Mouse (Mus musculus) erythroblast, embryonic 14.5 days (primary cell): ENCODE measurements around the gene Art3. TPM values are rescaled to one million over a fixed set of nuclear protein-coding genes. Genes with fewer than 3 reads are reported as not detected.
A peak's percentile ranks its signal among the peaks of the same experiment; 100 is the strongest.

ENCODE experiments used
- H3K27me3 ChIP-seq: 2 replicates; pipeline ENCODE4 v1.6.1; 2012; ENCODE audit warnings: inconsistent platforms; ENCODE audit not compliant: control insufficient read depth
- H3K36me3 ChIP-seq: 2 replicates; pipeline ENCODE4 v1.6.1; 2012; ENCODE audit warnings: mild to moderate bottlenecking, inconsistent platforms; ENCODE audit not compliant: control insufficient read depth
- H3K4me1 ChIP-seq: 2 replicates; pipeline ENCODE4 v1.6.1; 2012; ENCODE audit warnings: inconsistent platforms; ENCODE audit not compliant: control insufficient read depth
- H3K4me3 ChIP-seq: replicated peaks from 2 replicates; pipeline ENCODE3; 2012; ENCODE audit warnings: moderate library complexity, mild to moderate bottlenecking, inconsistent platforms
- H3K9me3 ChIP-seq: 2 replicates; pipeline ENCODE4 v1.6.1; 2012; ENCODE audit warnings: low read length, inconsistent platforms, mixed read lengths; ENCODE audit not compliant: control insufficient read depth
- GATA1 ChIP-seq: IDR thresholded peaks from 2 replicates; pipeline ENCODE4 v1.6.1; 2012; ENCODE audit warnings: low read length, inconsistent platforms, mixed read lengths
- TAL1 ChIP-seq: IDR thresholded peaks from 3 replicates; pipeline ENCODE4 v1.6.1; 2012; ENCODE audit warnings: low read length, inconsistent platforms, mixed read lengths
- polyA plus RNA-seq: library from polyadenylated mRNA; stranded (reverse); fragments of >175 nt; gene quantifications from 2 replicates; pipeline ENCODE4 v1.2.3, GENCODE M21; 2012

Gene Art3
- polyA plus RNA-seq, 1 experiment = not detected

DNA sequence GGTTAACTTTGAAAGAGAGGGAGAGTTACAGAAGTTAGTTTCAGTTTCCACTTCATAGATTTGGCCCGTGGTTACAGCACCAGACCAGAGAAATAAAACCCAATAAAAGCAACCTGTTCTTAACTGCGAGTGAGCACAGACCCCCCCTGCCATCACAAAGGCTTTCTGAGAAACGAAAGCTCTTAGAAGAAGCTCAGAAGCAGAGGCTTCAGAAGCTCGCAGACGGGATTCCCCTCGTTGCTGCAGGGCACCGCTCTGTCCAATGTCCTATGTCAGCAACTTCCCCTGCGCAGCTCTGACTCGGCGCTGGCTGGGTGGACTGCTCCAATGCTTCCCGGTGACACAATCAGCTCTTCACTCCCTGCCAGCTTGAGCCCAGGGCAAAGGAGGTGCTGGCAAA, 21.9 kb downstream of the Art3 start:
- H3K27me3 ChIP-seq = peaks cover 2% of the 10 kb centered on the region
- peak overlapping the region; percentile 43 for H3K4me3 ChIP-seq
- TF ChIP-seq TAL1 (no peak), GATA1 (no peak)
- no peaks in the 10 kb centered on the region for H3K9me3 ChIP-seq
- no peaks in the 10 kb centered on the region for H3K36me3 ChIP-seq
- peaks cover 13% of the 10 kb centered on the region for H3K4me1 ChIP-seq

DNA sequence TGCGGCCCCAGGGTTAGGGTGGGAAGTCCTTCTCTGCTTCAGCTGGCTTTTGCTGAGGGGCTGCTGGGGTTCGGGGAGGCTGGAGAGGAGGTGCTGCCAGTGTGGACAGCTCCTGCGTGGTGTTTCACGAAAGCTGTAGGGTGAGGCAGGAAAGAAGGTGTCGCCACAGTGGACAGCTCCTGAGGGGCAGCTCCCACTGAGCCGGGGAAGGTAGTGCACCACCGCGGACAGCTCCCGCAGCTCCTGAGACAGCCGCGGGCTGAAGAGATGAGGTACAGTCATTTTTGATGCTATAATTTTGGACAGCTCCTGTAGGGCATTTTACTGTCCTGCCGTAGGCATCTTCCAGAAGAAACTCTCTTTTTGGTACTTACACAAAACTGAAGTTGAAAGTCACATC, 26.4 kb downstream of the Art3 start:
- Histone ChIP-seq H3K4me1 (peaks cover 2% of the 10 kb centered on the region), H3K9me3 (no peaks in the 10 kb centered on the region), H3K4me3 (no peak overlapping the region), H3K27me3 (no peaks in the 10 kb centered on the region), H3K36me3 (no peaks in the 10 kb centered on the region)
- TF ChIP-seq GATA1 (no peak), TAL1 (no peak)

DNA sequence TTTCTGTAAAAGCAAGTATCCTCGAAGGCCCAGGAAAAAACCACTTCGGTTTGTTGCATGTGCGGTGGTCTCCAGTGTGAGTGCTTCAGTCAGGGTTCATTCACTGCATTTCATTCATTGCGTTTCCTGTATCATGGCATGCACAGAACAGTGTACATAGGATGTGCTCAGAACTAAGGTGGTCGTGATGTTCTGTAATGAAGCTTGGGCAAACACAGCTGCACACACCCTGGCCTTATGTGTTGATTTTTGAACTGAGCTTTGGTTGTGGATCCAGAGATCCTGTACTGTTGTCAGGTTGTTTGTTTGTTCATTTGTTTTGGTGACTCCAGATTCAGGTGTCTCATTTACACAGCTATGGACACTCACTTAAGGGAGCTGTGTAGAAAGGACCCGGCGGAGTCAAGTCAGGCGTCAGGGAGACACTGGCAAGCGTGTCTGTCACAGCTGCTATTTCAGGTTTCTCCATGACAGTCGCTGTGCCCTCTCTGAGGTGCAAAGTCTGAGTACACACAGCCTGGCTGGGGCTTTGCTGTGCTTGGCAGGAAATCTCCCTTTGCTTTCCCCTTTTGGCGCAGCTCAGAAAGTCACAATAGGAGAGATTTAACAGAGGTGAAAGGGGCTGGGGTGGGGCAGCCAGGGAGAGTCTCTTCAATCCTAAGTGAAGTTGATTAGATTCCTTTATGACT, 27.3 kb downstream of the Art3 start:
- no peak overlapping the region for H3K4me3 ChIP-seq
- no peaks in the 10 kb centered on the region for H3K36me3 ChIP-seq
- H3K27me3 ChIP-seq = no peaks in the 10 kb centered on the region
- H3K9me3 ChIP-seq = no peaks in the 10 kb centered on the region
- no peaks in the 10 kb centered on the region for H3K4me1 ChIP-seq
- TF ChIP-seq TAL1 = no peak
- no peak for TF ChIP-seq GATA1

DNA sequence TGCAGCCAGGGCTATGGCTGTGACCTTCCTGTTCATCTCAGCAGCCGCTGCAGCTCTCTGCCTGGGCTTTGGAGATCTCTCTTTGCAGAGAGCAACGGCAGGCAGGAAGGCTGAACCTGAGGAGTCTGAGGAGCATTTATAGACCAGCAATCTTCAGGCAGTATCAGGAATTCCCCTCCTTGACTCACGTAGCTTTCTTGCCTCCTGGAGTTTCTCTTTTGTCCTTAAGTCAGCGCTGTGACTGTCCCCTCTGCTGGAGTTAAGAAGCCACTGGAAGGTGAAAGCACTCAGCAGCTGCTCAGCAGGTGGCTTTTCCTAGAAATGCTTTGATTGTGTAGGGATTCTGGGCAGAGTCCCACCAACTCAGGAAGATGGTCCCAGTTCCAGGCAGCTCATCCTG, 31.6 kb downstream of the Art3 start:
- H3K4me3 ChIP-seq = no peak overlapping the region
- H3K27me3 ChIP-seq = peaks cover 2% of the 10 kb centered on the region; the same call in 1 of the 2 replicates
- TF ChIP-seq TAL1 (no peak), GATA1 (no peak)
- H3K36me3 ChIP-seq = no peaks in the 10 kb centered on the region
- H3K9me3 ChIP-seq = no peaks in the 10 kb centered on the region
- no peaks in the 10 kb centered on the region for H3K4me1 ChIP-seq

DNA sequence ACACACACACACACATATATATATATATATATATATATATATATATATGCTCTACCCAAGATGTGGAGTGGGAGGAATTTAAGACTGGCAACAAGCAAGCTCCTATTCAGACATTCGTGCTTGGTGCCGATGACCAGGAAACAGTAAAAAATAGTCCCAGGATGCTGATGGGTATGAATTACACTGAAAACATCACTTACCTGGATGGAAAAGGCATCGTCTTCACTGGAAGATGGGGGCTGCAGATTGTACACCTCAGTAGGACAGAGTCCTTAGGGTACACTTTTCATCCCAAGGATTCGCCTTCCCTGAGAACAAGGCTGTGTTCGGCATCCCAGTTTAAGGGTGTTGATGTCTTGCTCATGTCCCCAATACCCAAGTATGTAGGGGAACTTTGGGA, 32.4 kb downstream of the Art3 start:
- peaks cover 2% of the 10 kb centered on the region; the same call in 1 of the 2 replicates for H3K27me3 ChIP-seq
- TF ChIP-seq GATA1 (no peak), TAL1 (no peak)
- no peaks in the 10 kb centered on the region for H3K36me3 ChIP-seq
- no peaks in the 10 kb centered on the region for H3K9me3 ChIP-seq
- no peaks in the 10 kb centered on the region for H3K4me1 ChIP-seq
- H3K4me3 ChIP-seq = no peak overlapping the region

DNA sequence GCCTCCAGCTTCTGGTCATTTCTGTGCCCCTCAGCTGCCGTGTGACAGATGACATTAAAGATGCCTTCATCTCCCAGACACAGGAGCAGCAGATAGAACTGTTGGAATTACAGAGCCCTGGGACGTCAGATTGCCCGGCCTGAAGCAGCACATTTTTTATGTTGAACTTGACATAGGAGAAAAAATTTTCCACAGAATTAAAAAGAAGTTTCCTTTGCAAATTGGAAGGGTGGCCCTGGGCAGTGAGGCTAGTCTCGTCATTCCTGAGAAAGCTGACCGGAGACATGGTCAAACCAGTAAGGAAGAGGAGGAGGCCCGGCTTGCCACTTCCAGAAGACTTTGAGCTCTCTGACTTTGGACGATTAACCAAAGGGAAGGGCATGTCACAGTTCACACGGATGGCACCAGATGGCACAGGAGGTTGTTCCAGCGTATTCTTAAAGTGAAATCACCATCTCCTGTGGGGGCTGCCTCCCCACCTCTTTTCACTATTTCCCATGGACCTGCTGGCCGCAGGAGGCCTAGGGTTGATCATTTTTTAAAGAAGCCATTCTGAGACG, 33.6 kb downstream of the Art3 start:
- Histone ChIP-seq H3K4me1 (no peaks in the 10 kb centered on the region), H3K9me3 (no peaks in the 10 kb centered on the region), H3K4me3 (no peak overlapping the region), H3K27me3 (peaks cover 2% of the 10 kb centered on the region; the same call in 1 of the 2 replicates), H3K36me3 (no peaks in the 10 kb centered on the region)
- no peak for TF ChIP-seq TAL1
- TF ChIP-seq GATA1 = no peak

DNA sequence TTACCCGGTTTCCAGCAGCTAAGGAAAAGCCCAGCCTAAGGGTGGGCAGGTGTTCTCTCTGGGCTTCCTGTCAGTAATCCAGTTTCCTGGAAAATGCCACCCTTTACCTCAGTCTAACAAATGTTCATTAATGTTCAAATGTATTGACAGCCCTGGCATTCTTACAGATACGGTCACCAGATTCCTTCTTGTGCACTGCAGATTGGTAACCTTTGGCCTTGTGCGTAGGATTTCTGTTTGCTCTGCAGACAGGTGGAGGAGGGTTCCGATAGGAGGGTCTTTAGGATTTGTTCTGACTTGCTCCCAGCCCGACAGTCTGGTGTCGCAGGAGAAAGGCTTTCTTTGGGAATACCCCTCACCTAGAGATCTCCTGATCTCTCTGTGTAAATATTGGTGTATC, 34.9 kb downstream of the Art3 start:
- no peaks in the 10 kb centered on the region for H3K9me3 ChIP-seq
- H3K36me3 ChIP-seq = no peaks in the 10 kb centered on the region
- H3K27me3 ChIP-seq = peaks cover 2% of the 10 kb centered on the region; the same call in 1 of the 2 replicates
- no peak for TF ChIP-seq GATA1
- no peak for TF ChIP-seq TAL1
- H3K4me3 ChIP-seq = no peak overlapping the region
- H3K4me1 ChIP-seq = no peaks in the 10 kb centered on the region

DNA sequence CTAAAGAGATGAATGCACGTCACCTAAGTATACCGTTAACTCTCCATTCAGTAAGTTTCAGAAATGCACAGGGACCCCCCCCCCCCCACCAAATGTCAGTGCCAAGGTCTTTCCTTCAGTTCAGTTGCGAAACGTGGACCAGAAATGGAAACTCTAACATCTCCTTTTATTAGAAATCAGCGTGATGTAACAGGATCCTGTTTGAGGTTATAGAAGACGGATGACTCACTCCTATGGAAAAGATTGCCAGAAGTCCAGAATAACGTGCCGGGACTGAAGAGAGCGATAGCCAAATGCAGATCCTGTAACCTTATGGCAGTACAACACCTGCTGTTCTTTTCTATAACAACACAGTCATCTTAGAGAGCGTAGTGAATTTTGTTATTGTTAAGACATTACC, 36.8 kb downstream of the Art3 start:
- TF ChIP-seq TAL1 (no peak), GATA1 (no peak)
- no peaks in the 10 kb centered on the region for H3K4me1 ChIP-seq
- H3K9me3 ChIP-seq = no peaks in the 10 kb centered on the region
- H3K27me3 ChIP-seq = peaks cover 2% of the 10 kb centered on the region; the same call in 1 of the 2 replicates
- no peak overlapping the region for H3K4me3 ChIP-seq
- H3K36me3 ChIP-seq = no peaks in the 10 kb centered on the region

DNA sequence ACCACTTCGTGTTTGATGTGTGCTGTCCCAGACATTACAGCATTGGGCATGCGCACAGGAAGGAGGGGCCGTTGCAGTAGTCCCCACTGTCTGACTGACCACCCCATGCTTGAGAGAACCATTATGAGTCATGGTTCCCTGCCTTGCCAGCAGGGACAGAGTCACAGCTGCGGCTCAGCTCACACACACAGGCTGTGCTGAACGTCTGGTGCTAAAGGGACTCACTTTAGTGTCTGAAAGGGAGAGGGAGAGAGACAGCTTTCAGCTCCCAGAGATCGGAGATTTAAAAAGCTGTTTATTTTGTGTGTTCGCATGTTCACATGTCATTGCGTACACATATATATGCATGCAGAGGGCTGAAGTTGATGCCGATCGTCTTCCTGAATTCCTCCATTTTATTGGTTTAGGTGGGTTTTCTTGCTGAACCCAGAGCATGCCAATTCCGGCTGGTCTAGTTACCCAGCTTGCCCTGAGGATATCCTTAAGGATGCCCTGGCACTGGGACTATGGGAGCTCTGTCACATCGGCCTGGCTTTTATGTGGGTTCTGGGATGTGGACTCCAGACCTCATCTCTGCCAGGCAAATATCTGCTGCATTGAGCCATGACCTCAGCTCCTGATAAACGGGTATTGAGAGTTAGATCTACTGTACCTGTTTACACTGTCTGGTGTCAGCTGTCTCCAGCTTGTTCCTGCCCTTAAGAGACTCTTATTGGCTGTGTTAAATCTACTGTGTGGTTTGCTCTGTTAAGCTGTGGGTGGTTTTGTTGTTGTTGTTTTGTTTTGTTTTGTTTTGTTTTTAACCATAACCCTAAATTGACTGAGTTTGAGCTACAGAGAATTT, 37.7 kb downstream of the Art3 start:
- H3K27me3 ChIP-seq = peaks cover 2% of the 10 kb centered on the region; the same call in 1 of the 2 replicates
- H3K9me3 ChIP-seq = no peaks in the 10 kb centered on the region
- H3K36me3 ChIP-seq = no peaks in the 10 kb centered on the region
- no peaks in the 10 kb centered on the region for H3K4me1 ChIP-seq
- no peak overlapping the region for H3K4me3 ChIP-seq
- TF ChIP-seq TAL1 = no peak
